Mouse (Mus musculus): Measurements from ENCODE around the gene Astn2.

DNA sequence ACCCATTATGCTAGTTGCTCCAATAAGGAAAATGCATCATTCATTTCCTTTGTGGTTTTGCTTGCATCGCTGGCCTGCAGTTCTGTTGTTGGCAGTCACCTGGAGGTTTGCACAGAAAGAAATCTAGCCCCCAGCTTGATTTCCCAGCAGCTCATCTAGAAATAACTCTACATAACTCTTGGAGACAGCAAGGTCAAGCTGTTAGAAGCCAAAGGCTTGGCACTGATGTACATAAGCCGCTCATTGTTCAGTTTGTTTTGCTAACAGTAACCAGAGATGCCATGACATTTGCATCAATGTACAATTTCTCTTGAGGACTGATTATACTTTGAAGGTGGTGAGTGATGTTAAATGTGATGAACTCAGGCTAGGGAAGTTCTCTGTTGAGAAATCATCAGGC lies 583.3 kb downstream of the Astn2 start:
- TF ChIP-seq CTCF (IDR thresholded peaks at IDR 0.05; ENCODE audit: insufficient read depth, low read depth, low read length) (no peak), POLR2A (IDR thresholded peaks at IDR 0.05; ENCODE audit: insufficient read depth, low read depth, low read length) (no peak)
